Mouse (Mus musculus) ovary, postnatal 10 days (tissue): ENCODE results near the gene Phip.

Experiments
- DNase-seq: peaks from one replicate; pipeline ENCODE4 v3.0.0; 2022; ENCODE audit warnings: low spot score

Phip gene

DNA sequence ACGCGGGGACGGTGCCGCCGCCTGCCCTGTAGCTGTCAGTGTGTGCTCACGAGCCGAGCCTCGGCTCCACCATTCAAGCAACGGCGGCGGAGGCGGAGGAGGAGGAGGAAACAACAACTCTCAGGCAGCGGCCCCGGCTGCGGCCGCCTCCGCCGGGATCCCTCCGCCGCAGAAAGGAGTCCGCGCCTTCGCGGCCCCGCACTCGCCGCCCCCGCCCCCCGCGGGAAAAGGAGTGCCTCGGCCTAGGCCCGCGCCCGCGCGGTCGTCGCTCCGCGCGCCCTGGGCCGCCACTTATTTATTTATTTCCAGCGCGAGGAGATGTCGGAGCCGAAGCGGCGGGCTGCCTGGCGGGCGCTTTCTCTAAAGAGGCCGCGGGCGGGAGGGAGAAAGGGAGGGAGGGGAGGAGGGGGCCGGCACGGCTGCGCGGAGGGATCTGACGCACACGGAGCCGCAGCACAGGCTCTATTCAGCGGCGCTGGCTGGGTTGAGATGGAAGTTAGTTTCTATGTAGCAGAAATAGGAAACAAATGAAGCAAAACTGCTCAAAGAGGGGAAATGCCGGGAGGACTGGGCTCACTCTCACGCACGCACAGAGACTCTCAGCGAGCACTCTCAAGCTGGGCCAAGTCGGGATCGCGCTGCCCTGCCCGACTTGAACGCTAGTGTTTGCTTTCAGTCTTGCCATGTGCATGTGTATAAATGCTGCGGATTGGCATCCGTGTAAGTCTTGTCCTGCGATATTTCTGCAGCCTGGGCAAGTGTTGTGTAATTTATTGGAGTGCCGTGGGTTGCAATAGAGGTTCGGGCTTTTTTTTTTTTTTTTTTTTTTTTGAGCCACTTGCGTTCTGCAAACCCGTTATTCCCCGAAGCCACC lies at the start of gene Phip:
Gene Phip (minus strand): TSS at position 175 of the 874 bp plus-strand sequence.
- peak; percentile 97 for DNase-seq

DNA sequence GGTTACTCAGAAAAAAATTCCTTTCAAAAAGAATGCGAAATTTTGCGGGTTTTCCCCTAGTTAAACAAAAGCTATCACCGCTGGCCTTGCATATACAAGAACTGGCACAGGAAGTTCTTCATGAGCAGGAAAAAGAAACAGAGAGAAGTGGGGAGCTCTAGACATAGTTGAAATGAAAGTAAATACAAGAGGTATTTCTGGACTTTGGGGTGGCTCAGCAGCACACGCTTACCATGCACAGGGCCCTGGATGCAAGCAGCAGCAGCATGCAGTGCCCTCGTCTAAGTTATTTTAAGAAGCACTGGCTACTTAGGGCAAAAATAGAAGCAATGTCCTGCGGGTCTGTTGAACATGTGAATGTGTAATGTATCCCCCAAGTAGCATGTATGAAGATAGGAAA lies 48.4 kb upstream of the Phip start:
- no peak for DNase-seq

DNA sequence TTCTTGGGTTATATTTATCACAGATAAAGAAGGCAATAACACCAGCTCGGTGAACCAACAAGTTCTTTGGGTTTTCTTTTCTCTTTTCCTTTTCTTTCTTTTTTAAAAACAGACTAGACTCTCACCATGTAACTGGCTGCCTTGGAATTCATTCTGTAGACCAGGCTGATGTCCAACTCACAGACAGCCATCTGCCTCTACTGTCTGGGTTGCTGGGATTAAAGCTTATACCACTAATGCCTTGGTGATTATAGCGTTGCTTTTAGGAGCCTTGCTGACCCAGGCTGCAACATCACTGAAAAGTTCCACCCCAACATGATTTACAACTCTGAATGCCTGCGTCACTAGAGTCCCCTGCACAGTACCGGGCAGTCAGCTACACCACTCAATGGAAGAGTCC lies 39.2 kb upstream of the Phip start:
- no peak for DNase-seq

DNA sequence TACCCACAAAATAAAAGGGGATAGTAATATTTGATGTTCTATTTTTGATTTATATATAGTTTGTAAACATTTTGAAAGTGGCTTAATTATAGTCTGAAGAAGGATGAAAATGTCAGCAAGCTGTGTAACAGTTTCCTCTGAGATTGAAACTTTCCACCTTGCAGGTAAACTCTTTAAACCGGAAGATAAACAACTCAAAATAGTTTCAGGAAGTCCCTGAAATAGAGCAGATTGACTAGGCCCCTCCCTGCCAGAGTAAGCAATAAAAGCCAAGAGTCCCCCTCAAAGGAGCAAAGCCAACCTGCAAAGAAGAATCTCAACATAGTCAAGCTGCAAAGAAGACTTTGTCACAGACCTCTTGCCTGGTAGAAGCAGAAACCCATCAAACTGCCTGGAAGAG lies 33.0 kb upstream of the Phip start:
- no peak for DNase-seq

DNA sequence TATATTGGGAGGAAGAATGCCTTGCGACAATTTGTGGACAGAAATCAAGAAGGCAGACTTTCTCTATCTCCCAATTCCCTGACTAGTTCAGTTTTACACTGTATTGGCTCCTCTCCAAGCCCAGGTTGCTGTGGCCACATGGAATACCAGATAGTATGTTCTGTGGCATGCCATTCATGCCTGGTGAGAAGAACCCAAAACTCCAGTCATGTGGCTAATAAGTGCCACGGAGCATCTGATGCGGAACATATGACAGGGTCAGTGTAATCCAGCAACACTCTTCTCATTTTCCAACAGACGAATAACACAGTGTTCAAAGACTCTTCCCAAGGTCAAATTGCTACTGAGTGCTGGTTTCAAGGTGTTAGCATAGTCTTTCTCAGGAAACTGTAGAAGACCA lies 26.0 kb upstream of the Phip start:
- no peak for DNase-seq

DNA sequence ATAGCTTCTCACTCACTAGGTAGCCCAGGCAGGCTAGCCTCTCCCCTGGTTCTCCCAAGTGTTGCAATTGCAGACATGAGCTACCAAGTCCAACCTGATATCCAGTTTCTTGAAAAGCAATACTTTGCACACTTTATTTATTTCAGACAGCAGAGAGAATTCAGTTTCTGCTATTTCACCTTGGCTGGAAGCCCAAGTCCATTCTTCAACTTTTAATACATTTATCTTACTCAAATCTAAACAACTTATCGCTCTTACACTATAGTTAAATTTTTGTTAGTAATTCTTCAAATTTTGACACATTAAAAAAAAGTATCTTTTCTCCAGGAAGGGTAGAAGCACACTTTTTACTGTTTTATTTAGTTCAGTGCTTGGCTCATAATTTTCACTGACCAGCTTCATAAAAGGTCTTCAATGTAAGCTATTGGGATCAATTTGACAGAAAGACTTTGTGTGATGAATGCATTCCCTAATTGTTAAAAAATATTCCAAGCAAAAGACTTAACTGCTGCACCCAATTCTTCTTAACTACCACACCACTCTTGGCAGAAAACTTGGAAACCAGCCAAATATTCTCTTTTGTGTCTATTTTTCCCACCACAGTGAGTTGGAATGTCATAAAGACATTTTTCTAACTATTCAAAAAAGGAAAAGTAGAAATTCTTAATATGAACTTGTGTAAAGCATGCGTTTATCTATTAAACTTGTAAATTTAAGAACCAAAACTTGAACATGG lies 22.6 kb upstream of the Phip start:
- DNase-seq: no peak

DNA sequence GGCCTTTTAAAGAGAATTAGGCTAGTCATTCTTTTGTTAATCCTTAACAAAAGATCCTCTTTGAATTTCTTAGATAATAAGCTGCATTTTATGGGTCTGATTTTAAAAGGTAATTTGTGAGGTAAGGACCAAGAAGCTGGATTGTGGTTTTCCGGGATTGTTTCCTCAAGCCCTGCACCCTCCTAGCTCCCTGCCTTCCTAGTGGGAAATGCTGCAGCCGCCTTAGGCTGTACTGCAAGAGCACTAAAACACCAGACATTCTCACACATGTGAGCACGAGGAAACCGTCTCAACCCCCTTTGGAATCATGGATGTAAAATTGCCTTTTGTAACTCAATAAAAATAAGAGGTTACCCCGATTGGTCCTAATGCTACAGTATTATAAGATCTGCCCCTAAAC lies 1.6 kb upstream of the Phip start:
- DNase-seq: no peak

DNA sequence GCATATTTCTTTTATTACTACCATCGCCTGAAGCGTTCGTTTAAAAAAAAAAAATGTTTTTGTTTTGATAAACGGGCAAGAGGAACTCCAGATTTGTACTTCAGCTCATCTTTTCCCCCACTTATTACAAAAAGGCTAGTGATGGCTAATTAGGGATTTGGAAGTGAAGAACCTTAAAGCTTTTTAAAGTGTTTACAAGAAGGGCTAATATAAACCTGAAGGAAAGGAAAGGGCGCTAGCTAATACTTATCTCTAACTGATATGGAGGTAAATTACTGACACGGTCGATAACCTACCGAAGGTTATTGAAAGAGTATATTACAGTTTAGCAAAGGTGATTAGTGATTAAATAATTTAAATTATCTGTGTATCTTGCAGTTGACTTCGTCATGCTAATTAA lies 903 bp upstream of the Phip start:
- no peak for DNase-seq

DNA sequence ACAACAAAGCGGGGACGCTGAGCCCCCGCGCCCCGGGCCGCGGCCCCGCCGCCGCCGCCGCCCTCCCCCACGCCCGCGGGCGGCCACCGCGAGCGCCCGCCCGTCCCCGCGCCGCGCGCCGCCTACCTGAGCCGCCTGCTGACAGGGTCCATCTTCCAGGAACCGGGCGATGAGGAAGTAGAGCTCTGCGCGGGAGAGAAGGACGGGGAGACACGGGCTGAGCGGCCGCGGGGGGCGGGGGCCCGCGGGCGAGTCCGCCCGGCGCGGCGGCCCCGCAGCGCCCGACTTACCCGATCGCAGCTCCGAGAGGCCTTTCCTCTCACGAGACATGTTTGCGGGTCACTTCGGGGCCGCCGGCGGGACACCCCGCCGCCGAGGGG lies 364 bp downstream of the Phip start:
- DNase-seq: no peak

DNA sequence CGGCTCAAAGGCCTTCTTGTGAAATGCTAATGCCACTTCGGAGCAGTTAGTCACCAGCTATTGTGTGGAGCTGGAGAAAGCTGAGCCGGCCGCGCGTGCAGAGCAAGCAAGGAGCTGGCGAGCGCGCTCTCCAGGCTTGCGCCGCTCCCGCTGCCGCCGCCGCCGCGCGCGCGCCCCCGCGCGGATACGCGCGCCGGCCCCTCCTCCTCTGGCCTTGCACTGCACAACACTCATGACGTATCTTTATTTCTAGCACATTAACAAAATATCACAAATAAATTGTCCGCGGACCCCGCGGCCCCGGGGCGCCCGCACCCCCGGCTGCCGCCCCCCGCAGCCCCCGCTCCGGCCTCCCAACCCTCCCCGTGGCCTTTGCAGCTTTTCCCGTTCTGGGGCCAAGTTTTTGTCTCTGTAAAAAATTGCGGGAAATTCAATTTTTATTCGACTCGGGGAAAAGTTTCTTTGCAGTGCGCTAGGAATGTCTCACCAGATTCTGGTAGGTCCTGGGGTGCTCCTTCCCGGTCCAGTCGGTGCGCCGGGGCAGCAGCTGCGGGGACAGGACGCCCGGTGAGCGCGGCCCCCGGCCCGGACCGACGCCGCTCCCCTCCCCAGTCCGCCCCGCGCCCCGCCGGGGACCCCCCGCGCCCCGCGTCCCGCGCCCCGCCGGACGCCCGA lies 992 bp downstream of the Phip start:
- DNase-seq: peak; percentile 50

DNA sequence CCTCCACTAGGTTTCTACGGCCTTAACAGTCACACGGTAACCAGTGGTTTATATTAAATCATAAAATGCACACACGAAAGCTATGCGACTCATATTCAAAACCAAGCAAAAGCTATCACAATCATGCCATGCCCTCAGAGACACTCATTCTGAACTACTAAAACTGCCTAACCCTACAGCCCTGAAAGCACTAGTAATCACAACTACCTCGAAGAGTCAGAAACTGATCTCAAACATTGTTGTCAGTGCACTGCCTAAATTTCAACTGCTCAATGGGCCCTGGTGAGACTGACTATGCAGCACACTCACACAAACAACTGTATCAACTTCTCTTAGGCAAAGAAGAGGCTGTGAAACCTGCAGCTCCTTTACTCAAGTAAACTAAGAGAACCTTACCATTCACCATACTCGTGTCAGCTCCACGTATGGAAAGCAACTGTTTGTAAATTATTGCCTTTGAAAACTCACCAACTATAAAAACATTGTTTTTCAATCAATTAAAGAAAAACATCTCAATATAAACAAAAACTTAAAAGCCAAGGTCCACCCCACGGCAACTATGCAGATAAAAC lies 1.9 kb downstream of the Phip start:
- DNase-seq: no peak

DNA sequence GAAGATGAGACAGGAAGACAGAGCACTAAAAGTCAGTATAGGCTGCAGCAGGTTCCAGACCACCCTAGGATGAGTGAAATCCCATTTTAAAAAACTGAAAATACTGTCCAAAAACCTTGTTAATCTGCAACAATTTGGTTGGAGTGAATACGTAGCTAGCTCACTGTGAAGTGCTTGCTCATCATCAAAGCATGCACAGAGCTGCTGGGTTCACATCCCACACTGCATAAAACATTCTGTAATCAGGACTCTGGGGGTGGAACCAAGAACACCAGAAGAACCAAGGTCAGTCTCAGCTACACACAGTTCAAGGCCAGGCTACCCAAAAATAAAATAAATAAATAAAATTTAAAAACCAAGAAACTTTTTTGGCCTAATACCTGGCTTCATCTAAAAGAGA lies 3.9 kb downstream of the Phip start:
- DNase-seq: no peak

DNA sequence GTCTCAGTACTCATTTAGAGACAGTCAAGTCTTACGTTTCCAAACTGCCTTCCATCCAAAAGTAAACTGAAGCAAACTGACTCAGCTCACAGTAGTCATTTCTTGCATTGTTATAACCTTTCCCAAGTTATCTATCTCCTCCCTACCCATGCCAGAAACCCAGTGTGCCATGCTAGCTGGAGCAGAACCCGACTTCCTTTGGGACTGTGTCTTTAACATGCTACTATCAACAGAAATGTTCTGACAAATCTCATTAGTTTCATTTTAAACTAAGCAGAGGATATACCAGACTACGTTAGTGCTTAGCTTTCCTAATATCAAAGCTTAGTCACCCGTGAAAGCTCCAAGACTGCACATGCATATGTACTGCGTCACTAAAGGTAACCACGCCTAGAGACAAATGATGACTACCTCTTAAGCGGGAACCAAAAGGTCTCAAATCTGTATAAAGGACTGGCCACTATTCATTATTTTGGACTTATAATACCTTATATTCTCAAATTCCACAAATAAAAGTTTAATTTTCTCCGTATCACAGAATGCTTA lies 8.2 kb downstream of the Phip start:
- no peak for DNase-seq

DNA sequence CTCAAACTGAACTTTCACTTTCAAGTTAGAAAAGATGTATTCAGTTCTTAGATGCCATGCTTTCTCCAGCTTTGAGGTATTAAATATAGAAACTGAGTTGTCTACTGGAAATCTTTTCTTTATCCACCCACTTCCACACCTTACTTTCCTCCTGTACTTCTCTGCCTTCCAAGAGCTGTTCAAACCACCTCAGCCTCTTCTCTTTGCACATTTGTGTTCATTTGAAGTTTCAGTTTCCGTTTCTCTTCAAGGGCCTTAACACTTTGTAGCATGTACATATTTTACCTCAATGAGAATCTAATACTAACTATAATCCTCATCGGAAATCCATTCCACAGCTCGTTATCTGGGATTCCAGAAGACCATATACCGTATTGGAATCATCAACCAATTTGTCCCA lies 11.3 kb downstream of the Phip start:
- no peak for DNase-seq

DNA sequence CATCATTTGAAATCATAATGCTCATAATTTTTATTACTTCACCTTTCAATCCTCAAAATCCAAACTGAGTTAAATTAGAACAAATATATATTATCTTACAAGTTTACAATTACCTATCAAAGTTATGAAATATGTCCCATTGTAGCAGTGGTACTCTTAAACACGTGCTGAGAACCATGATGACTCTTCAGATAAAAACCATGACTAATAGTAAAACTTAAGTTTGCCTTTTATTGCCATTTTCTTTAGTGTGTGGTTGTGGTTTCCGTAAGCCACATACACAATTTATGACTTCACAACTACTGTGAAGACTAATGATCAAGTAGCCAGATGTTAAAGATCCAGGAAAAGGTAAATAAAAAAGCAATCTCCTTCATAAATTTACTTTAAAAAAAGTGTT lies 14.0 kb downstream of the Phip start:
- DNase-seq: no peak

DNA sequence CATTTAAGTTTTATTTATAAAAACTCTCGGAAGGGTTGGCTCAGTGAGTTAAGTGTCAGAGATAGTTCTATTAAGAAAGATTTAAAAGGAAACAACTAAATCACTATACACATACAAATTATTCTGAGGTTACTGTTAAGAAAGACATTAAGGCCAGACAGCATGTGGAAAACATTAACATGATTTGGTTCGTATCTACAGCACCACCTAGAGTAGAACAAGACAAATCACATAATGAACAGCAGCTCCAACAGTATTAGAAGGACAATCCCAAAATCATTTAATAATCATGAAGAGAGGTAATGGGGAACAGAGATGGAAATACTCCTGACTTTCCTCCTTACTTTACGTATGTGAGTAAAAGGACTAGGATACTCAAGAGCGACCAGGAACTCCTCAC lies 20.0 kb downstream of the Phip start:
- no peak for DNase-seq

DNA sequence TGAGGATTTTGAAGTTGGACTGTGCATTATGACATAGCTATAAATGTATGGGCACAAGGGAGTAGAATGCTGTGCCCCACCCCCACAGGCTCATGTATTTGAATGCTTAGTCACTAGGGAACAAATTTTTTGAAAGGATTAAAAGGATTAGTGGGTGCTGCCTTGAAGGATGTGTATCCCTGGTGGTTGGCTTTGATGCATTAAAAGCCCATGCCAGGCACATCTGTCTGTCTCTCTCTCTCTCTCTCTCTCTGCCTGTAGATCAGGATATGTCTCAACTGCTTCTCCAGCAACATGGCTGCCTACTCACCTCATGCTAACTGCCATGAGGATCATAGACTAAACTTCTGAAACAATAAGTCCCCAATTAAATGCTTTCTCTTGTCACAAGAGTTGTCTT lies 23.0 kb downstream of the Phip start:
- DNase-seq: no peak

DNA sequence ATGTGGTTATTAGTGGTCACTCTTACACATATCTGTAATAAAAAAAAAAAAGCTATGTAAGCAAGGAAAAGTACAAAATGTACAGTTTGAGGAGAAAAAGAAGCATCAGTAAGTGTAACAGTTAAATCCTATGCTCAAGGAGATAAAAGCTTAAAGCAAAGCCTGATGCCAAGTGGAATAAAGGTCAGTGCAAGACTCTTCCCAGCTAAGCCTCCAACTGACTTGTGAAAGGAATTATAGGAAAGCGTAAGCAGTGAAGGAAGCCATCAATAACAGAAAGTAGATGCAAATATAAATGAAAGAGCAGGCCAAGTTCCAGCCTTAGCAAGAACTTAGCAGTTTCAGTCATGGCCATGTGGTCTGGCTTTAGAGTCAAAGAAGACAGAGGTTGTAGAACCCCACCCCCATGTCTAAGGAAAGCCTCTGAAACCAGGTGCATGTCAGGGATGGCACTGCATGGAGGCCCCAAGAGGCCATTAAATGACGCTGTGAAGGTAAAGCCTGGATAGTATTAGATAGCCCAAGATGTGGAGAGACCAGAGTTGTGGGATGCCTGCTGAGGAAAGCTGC lies 23.8 kb downstream of the Phip start:
- no peak for DNase-seq

DNA sequence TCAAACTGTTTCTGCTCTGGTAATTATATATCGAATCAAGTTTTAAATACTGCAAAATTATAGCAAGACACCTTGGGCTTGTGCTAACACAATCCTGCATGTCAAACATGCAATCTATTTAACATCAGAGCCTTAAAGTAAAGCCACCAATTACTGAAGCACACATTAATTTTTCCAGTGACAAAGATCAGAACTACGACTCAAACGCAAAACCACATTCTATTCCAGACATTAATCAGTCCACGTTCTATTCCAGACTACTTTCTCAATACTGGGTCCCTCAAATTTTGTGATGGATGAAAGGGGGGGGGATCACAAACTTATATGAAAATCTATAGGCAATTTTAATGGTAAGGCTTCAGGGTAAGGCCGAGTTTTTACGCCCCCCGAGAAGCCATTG lies 68.1 kb downstream of the Phip start:
- no peak for DNase-seq

DNA sequence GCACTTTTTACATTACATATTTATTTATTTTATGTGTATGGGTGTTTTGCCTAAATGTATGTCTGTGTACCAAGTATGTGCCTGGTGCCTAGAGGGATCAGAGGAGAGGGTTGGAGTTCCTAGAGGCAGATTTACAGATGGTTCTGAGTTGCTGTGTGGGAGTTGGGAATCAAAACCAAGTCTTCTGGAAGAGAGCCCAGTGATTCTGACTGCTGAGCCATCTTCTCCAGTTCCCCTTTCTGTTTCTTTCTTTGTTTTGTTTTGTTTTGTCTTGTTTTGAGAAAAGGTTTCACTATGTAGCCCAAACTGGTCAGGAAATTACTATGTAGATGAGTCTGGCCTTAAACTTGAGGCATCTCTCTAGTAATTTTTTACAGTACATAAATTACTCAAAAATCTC lies 86.7 kb downstream of the Phip start:
- no peak for DNase-seq

DNA sequence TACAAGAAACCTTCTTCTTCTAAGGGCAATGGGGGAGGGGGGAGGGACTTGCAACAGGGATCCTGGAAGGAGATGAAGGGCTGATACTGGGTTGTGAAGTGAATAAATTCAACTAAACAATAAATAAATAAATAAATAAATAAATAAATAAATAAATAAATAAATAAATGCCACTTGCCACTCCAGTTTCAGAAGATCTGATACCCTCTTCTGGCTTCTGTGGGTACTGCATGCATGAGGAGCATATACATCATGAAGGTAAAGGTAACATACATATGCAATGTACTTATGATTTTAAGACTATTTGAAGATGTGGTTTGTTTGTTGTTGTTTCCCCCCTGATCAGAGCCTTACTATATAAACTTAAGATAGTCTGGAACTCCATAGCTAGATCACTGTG lies 91.1 kb downstream of the Phip start:
- no peak for DNase-seq

DNA sequence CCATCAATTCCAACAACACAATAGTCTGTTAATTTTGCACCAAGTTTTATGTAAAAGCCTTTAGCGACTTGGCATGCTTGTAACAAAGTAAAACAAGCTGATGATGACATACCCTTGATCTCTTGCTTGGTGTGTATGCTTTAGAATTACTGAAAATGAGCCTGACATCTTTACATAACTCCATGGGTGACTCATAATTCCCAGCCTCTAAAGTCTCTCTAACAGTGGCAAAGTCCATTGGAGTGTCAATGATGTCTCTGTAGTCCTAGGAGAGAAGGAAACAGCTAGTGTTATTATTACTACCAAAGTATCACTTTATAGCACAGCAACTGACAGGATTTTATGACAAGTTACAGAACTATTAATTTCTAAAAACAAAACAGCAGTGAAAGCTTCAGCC lies 98.2 kb downstream of the Phip start:
- DNase-seq: no peak
